Mouse (Mus musculus): ENCODE results near the gene Cd247. TPM values are rescaled to one million over a fixed set of nuclear protein-coding genes. Genes with fewer than 3 reads are reported as not detected.

The Cd247 gene
- total RNA-seq, 2 experiments from 2014 or later: 0.25 TPM; not detected in 1

- DNase-seq (ENCODE audit: low spot score in 2 of 2): no peak
- intact Hi-C loops (cut with DNase I): loop anchor here (10.0 kb wide), 1 partner anchor 593 kb away; no protein-coding TSS in a partner anchor
These were observed 16.5 kb upstream of the Cd247 start for GRCm38 (mm10) chr1:165771998-165772397.

- intact Hi-C loops (cut with DNase I): loop anchor here (1.0 to 10.0 kb wide), 4 partner anchors 192 to 589 kb away; partner anchors contain the start of gene Pou2f1
- DNase-seq (ENCODE audit: low spot score in 2 of 2): peak; percentile 30
These were observed 12.8 kb upstream of the Cd247 start for GRCm38 (mm10) chr1:165775518-165776294.

GRCm38 (mm10) chr1:165779954-165780585, 8.4 kb upstream of the Cd247 start:
- intact Hi-C loops (cut with DNase I): loop anchor here (5.0 to 10.0 kb wide), 3 partner anchors 77 to 585 kb away; partner anchors contain the start of gene Pou2f1
- no peak for DNase-seq (ENCODE audit: low spot score in 2 of 2)

GRCm38 (mm10) chr1:165780586-165781111, 7.8 kb upstream of the Cd247 start:
- no peak for DNase-seq (ENCODE audit: low spot score in 2 of 2)
- intact Hi-C loops (cut with DNase I): loop anchor here (5.0 kb wide), 1 partner anchor 77 kb away; no protein-coding TSS in a partner anchor

GRCm38 (mm10) chr1:165781426-165781825, 7.1 kb upstream of the Cd247 start:
- intact Hi-C loops (cut with DNase I): loop anchor here (5.0 kb wide), 1 partner anchor 76 kb away; no protein-coding TSS in a partner anchor

GRCm38 (mm10) chr1:165781911-165782310, 6.6 kb upstream of the Cd247 start:
- intact Hi-C loops (cut with DNase I): loop anchor here (5.0 kb wide), 1 partner anchor 75 kb away; no protein-coding TSS in a partner anchor
- no peak for DNase-seq (ENCODE audit: low spot score in 2 of 2)

More at GRCm38 (mm10) chr1:165781426-165781825, 7.1 kb upstream of the Cd247 start:
- no peak for DNase-seq (ENCODE audit: low spot score in 2 of 2)

- DNase-seq (ENCODE audit: low spot score in 2 of 2): no peak
These were observed 2.2 kb upstream of the Cd247 start for GRCm38 (mm10) chr1:165786296-165786695.

GRCm38 (mm10) chr1:165789066-165789660, 682 bp downstream of the Cd247 start:
- intact Hi-C loops (cut with DNase I): no loop called here
- no peak for DNase-seq (ENCODE audit: low spot score in 2 of 2)

More at GRCm38 (mm10) chr1:165786296-165786695, 2.2 kb upstream of the Cd247 start:
- intact Hi-C loops (cut with DNase I): no loop called here

- no peak for DNase-seq (ENCODE audit: low spot score in 2 of 2)
- intact Hi-C loops (cut with DNase I): no loop called here
These were observed 1.5 kb downstream of the Cd247 start for GRCm38 (mm10) chr1:165789963-165790362.

GRCm38 (mm10) chr1:165790461-165791210, 2.2 kb downstream of the Cd247 start:
- intact Hi-C loops (cut with DNase I): no loop called here

GRCm38 (mm10) chr1:165791411-165791810, 2.9 kb downstream of the Cd247 start:
- intact Hi-C loops (cut with DNase I): no loop called here
- no peak for DNase-seq (ENCODE audit: low spot score in 2 of 2)

More at GRCm38 (mm10) chr1:165790461-165791210, 2.2 kb downstream of the Cd247 start:
- DNase-seq (ENCODE audit: low spot score in 2 of 2): no peak

GRCm38 (mm10) chr1:165801709-165802310, 13.3 kb downstream of the Cd247 start:
- intact Hi-C loops (cut with DNase I): no loop called here
- no peak for DNase-seq (ENCODE audit: low spot score in 2 of 2)

GRCm38 (mm10) chr1:165803107-165803506, 14.6 kb downstream of the Cd247 start:
- intact Hi-C loops (cut with DNase I): no loop called here

GRCm38 (mm10) chr1:165804133-165804532, 15.7 kb downstream of the Cd247 start:
- no peak for DNase-seq (ENCODE audit: low spot score in 2 of 2)
- intact Hi-C loops (cut with DNase I): no loop called here

More at GRCm38 (mm10) chr1:165803107-165803506, 14.6 kb downstream of the Cd247 start:
- no peak for DNase-seq (ENCODE audit: low spot score in 2 of 2)

- intact Hi-C loops (cut with DNase I): no loop called here
- no peak for DNase-seq (ENCODE audit: low spot score in 2 of 2)
These were observed 22.2 kb downstream of the Cd247 start for GRCm38 (mm10) chr1:165810633-165811032.

GRCm38 (mm10) chr1:165811170-165811569, 22.7 kb downstream of the Cd247 start:
- intact Hi-C loops (cut with DNase I): no loop called here
- DNase-seq (ENCODE audit: low spot score in 2 of 2): no peak

- intact Hi-C loops (cut with DNase I): no loop called here
- DNase-seq (ENCODE audit: low spot score in 2 of 2): no peak
These were observed 24.3 kb downstream of the Cd247 start for GRCm38 (mm10) chr1:165812775-165813174.

- intact Hi-C loops (cut with DNase I): no loop called here
These were observed 25.6 kb downstream of the Cd247 start for GRCm38 (mm10) chr1:165814116-165814515.

More at GRCm38 (mm10) chr1:165814116-165814515, 25.6 kb downstream of the Cd247 start:
- DNase-seq (ENCODE audit: low spot score in 2 of 2): no peak

Measured in left cerebral cortex, postnatal 36 days (tissue).